Mouse (Mus musculus) myocyte (in vitro differentiated cells): ENCODE results near the gene Filip1.

Experiments used
- CEBPB ChIP-seq: IDR thresholded peaks from 2 replicates; pipeline ENCODE4 v1.6.1; 2011; ENCODE audit warnings: mild to moderate bottlenecking, moderate library complexity; ENCODE audit not compliant: poor library complexity, insufficient read depth, severe bottlenecking
- E2F4 ChIP-seq: IDR thresholded peaks from one replicate; pipeline ENCODE4 v1.6.1; 2011; ENCODE audit warnings: mild to moderate bottlenecking, control low read depth, moderate library complexity; ENCODE audit not compliant: insufficient read depth
- MAX ChIP-seq: IDR thresholded peaks from one replicate; pipeline ENCODE4 v1.6.1; 2011; ENCODE audit warnings: low read depth, mild to moderate bottlenecking, control low read depth
- MYOD1 ChIP-seq, 3 experiments: IDR thresholded peaks; one replicate each; pipeline ENCODE4 v1.6.1; 2011; ENCODE audit warnings: control low read depth in 2 of 3, low read depth in 2 of 3, mild to moderate bottlenecking in 2 of 3, moderate library complexity in 1 of 3; ENCODE audit not compliant: insufficient read length in 2 of 3, control insufficient read depth in 1 of 3
- MYOG ChIP-seq, 3 experiments: IDR thresholded peaks; one replicate each; pipeline ENCODE4 v1.6.1; 2011; ENCODE audit warnings: control low read depth in 2 of 3, low read depth in 2 of 3, mild to moderate bottlenecking in 2 of 3; ENCODE audit not compliant: insufficient read length in 2 of 3, control insufficient read depth in 1 of 3, insufficient read depth in 1 of 3
- POLR2A ChIP-seq: IDR thresholded peaks from one replicate; pipeline ENCODE4 v1.6.1; 2011; ENCODE audit warnings: low read depth, mild to moderate bottlenecking, control low read depth, moderate library complexity; ENCODE audit not compliant: insufficient read length
- POLR2AphosphoS2 ChIP-seq: IDR thresholded peaks from one replicate; pipeline ENCODE4 v1.6.1; 2011; ENCODE audit warnings: low read depth, control low read depth; ENCODE audit not compliant: insufficient read length
- REST ChIP-seq: IDR thresholded peaks from one replicate; pipeline ENCODE4 v1.6.1; 2011; ENCODE audit warnings: mild to moderate bottlenecking, control low read depth, moderate library complexity; ENCODE audit not compliant: insufficient read depth, insufficient read length
- SRF ChIP-seq: IDR thresholded peaks from one replicate; pipeline ENCODE4 v1.6.1; 2011; ENCODE audit warnings: low read depth; ENCODE audit not compliant: control insufficient read depth, insufficient read length
- TCF12 ChIP-seq: IDR thresholded peaks from one replicate; pipeline ENCODE4 v1.6.1; 2011; ENCODE audit warnings: mild to moderate bottlenecking, control low read depth; ENCODE audit not compliant: poor library complexity, insufficient read depth, severe bottlenecking
- USF1 ChIP-seq: IDR thresholded peaks from one replicate; pipeline ENCODE4 v1.6.1; 2011; ENCODE audit warnings: low read depth, mild to moderate bottlenecking, control low read depth, moderate library complexity

- TF ChIP-seq POLR2A = no peak
- TF ChIP-seq TCF12 = no peak
- TF ChIP-seq USF1 = no peak
- TF ChIP-seq MAX = no peak
- no peak for TF ChIP-seq MYOG (IDR thresholded peaks at IDR 0.05; ENCODE audit: control insufficient read depth in 1 of 3, insufficient read depth in 1 of 3, insufficient read length in 2 of 3, low read depth in 2 of 3)
- TF ChIP-seq MYOD1 (IDR thresholded peaks at IDR 0.05; ENCODE audit: control insufficient read depth in 1 of 3, insufficient read length in 2 of 3, low read depth in 2 of 3) = no peak
- no peak for TF ChIP-seq POLR2AphosphoS2
- TF ChIP-seq E2F4 = no peak
- no peak for TF ChIP-seq REST
- TF ChIP-seq CEBPB = no peak
- TF ChIP-seq SRF = no peak
These were observed 146.7 kb downstream of the Filip1 start for GRCm38 (mm10) chr9:79865998-79866397.
